Mouse (Mus musculus) C2C12 (cell line): ENCODE measurements at regions not wholly inside any gene's neighbourhood (a gene's known extent, or its start where the extent isn't known, plus 50 kb on each side); places are given as distances from the start of the nearest gene placed in this dataset.

Source experiments
- CTCF ChIP-seq: IDR thresholded peaks from one replicate; pipeline ENCODE4 v1.5.1; 2011; ENCODE audit not compliant: control insufficient read depth, insufficient read depth, insufficient read length
- FOSL1 ChIP-seq: IDR thresholded peaks from one replicate; pipeline ENCODE4 v1.8.0; 2011; ENCODE audit warnings: mild to moderate bottlenecking, low read length; ENCODE audit not compliant: poor library complexity, insufficient read depth, severe bottlenecking
- MAX ChIP-seq: IDR thresholded peaks from one replicate; pipeline ENCODE4 v1.6.1; 2011; ENCODE audit warnings: mild to moderate bottlenecking, control low read depth
- MYOD1 ChIP-seq: IDR thresholded peaks from one replicate; pipeline ENCODE4 v1.6.1; 2011; ENCODE audit warnings: low read depth; ENCODE audit not compliant: control insufficient read depth, insufficient read length
- USF1 ChIP-seq: IDR thresholded peaks from one replicate; pipeline ENCODE4 v1.6.1; 2011; ENCODE audit warnings: low read depth, mild to moderate bottlenecking, control low read depth, moderate library complexity

GRCm38 (mm10) chr2:144189756-144190155 lies 80.7 kb upstream of the Mgme1 start:
- TF ChIP-seq CTCF (no peak), MYOD1 (no peak), USF1 (no peak), MAX (no peak), FOSL1 (no peak)
